10 mouse cellular contexts compared by ENCODE assay signal in the genomic region with DNA sequence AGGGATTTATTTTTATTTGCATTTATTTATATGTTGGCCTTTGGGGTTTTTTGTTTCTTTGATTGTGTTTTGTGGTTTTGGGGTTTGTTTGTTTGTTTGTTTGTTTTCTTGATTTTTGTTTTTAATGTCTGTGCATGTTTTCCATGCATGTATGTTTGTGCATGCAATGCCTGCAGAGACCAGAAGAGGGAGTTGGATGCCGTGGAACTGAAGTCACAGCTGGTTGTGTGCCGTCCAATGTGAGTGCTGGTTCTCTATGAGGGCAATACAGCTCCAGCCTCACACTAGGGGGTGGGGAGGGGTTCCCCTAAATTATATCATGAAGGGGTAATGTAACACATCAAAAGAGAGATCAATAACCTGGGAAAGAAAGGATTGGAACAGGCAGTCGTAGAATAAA. TPM values are rescaled to one million over a fixed set of nuclear protein-coding genes. Genes with fewer than 3 reads are reported as not detected.
A peak's percentile ranks its signal among the peaks of the same experiment; 100 is the strongest.
DNase-seq lines count a peak whose midpoint lies in the region; ATAC-seq and TF ChIP-seq lines count a peak whose summit lies in the region.
"Had no signal": no experiment of that assay in that cellular context is flagged by ENCODE, and none has a peak within 500 bp of the region (broad histone marks: within the 10 kb centered on the region; RNA-seq: fewer than 3 reads in every experiment).

No protein-coding gene starts in this region.

- peak; percentile 72 for TF ChIP-seq CTCF in lung, postnatal 0 days (IDR thresholded peaks at IDR 0.05)

- ATAC-seq in lung, postnatal 0 days = no peak

- no peak for TF ChIP-seq EP300 in lung, postnatal 0 days (IDR thresholded peaks at IDR 0.05)

- no peaks in the 10 kb centered on the region for H3K9me3 ChIP-seq in lung, postnatal 0 days (ENCODE audit: low read length)
- H3K9me3 ChIP-seq: hindbrain, embryonic 13.5 days had no signal

- DNase-seq in heart, postnatal 4 days = peak; percentile 22
- DNase-seq in heart, adult 9 months (ENCODE audit: low spot score in 2 of 2) = no peak
- DNase-seq in 416B (ENCODE audit: low read depth) (peak; percentile 55), MN1 (ENCODE audit: low spot score) (peak; percentile 5)
- no peak for DNase-seq in lung, postnatal 0 days (ENCODE audit: low spot score)
- no peak for DNase-seq in right cerebral cortex, postnatal 14 days
- DNase-seq in left cerebral cortex, postnatal 36 days (ENCODE audit: low spot score in 2 of 2) = no peak
- DNase-seq in layer of hippocampus, adult 8-10 months (ENCODE audit: low spot score in 2 of 2) = no peak

- H3K4me1 ChIP-seq in lung, postnatal 0 days (ENCODE audit: insufficient read depth, low read depth, low read length) = no peaks in the 10 kb centered on the region

- H3K4me2 ChIP-seq in lung, postnatal 0 days (replicated peaks; ENCODE audit: low read depth, low read length) = no peak overlapping the region
- H3K4me2 ChIP-seq: hindbrain, embryonic 13.5 days had no signal

- no peak overlapping the region for H3K4me3 ChIP-seq in lung, postnatal 0 days (ENCODE audit: low read depth, low read length)
- H3K4me3 ChIP-seq: hindbrain, embryonic 13.5 days; myocyte had no signal

- no peak overlapping the region for H3K9ac ChIP-seq in lung, postnatal 0 days (replicated peaks; ENCODE audit: low read depth)
- H3K9ac ChIP-seq: hindbrain, embryonic 13.5 days had no signal

- WGBS in lung, postnatal 0 days = 49% methylated on average over 3 of the region's 3 CpGs

- intact Hi-C loops in left cerebral cortex, postnatal 36 days (cut with DNase I) = no loop called here

- H3K36me3 ChIP-seq in lung, postnatal 0 days (ENCODE audit: insufficient read depth, low read length) = no peaks in the 10 kb centered on the region
- H3K36me3 ChIP-seq: hindbrain, embryonic 13.5 days had no signal

- no peaks in the 10 kb centered on the region for H3K27me3 ChIP-seq in lung, postnatal 0 days (replicated peaks; ENCODE audit: insufficient read depth, low read length)
- H3K27me3 ChIP-seq: hindbrain, embryonic 13.5 days had no signal

- no peak overlapping the region for H3K27ac ChIP-seq in lung, postnatal 0 days (ENCODE audit: low read length)
- H3K27ac ChIP-seq: hindbrain, embryonic 13.5 days had no signal

RNA-seq across cellular contexts. Expression of gene Lca5, which starts 58.2 kb away (rescaled TPM):
- total RNA-seq in heart, postnatal 4 days (2021) = 1 to 10 TPM; 8.0 to 9.0 TPM
- 7.9 and 9.6 TPM in 2 replicates for polyA plus RNA-seq in lung, postnatal 0 days (2015; fragmentation: Nextera tagmentation; extraction: Ambion mirVana)
- 10 to 100 TPM; 17.9 to 18.6 TPM for total RNA-seq in left cerebral cortex, postnatal 36 days (2021)
- total RNA-seq in layer of hippocampus, adult 8-10 months (2022) = 10 to 100 TPM; 13.6 to 14.9 (median 14.3) TPM

Comparison
In these comparisons a context has a peak if more than half of its experiments do, and no peak if none do; other contexts are left out.
1. DNase-seq: peak in heart, postnatal 4 days (single experiment), 416B (single experiment) and MN1 (single experiment); none in heart, adult 9 months (0 of 2), lung, postnatal 0 days (single experiment), right cerebral cortex, postnatal 14 days (single experiment), left cerebral cortex, postnatal 36 days (0 of 2) and layer of hippocampus, adult 8-10 months (0 of 2).